Mouse (Mus musculus): ENCODE data around the gene Patz1. TPM values are rescaled to one million over a fixed set of nuclear protein-coding genes. Genes with fewer than 3 reads are reported as not detected.
A peak's percentile ranks its signal among the peaks of the same experiment; 100 is the strongest.

The Patz1 gene
- polyA plus RNA-seq, 2 experiments = 40.8 to 52.0 TPM

GRCm38 (mm10) chr11:3330991-3331750, 42.5 kb downstream of the Patz1 start:
- Histone ChIP-seq H3K36me3 (ENCODE audit: control insufficient read depth, insufficient read depth, low read length) (peaks cover 4% of the 10 kb centered on the region; the same call in 1 of the 2 replicates), H3K4me3 (replicated peaks; ENCODE audit: low read length) (peak overlapping the region; percentile 52), H3K4me1 (ENCODE audit: control insufficient read depth, insufficient read depth, low read length) (peaks cover 21% of the 10 kb centered on the region), H3K9ac (ENCODE audit: low read depth, low read length, severe bottlenecking) (peak overlapping the region; percentile 58), H3K27ac (replicated peaks; ENCODE audit: low read depth, low read length) (peak overlapping the region; percentile 69), H3K9me3 (ENCODE audit: control insufficient read depth, low read length) (no peaks in the 10 kb centered on the region), H3K4me2 (replicated peaks; ENCODE audit: low read depth, low read length, severe bottlenecking) (peak overlapping the region; percentile 100), H3K27me3 (ENCODE audit: control insufficient read depth, insufficient read depth, low read length) (no peaks in the 10 kb centered on the region)
- 2% methylated on average over 14 of the region's 14 CpGs for WGBS
- no peak for ATAC-seq (ENCODE audit: low FRiP score, low read depth)
- no peak for TF ChIP-seq POLR2A (IDR thresholded peaks at IDR 0.05; ENCODE audit: borderline replicate concordance, extremely low read depth, insufficient read depth, insufficient read length)
- peak; percentile 49 for DNase-seq (ENCODE audit: low spot score)

- peak overlapping the region; percentile 52 for H3K4me3 ChIP-seq (replicated peaks; ENCODE audit: low read length)
- DNase-seq (ENCODE audit: low spot score) (peak; percentile 90), ATAC-seq (ENCODE audit: low FRiP score, low read depth) (peak; percentile 95)
- H3K27ac ChIP-seq (replicated peaks; ENCODE audit: low read depth, low read length) = no peak overlapping the region; the same call in 1 of the 2 replicates
- peaks cover 4% of the 10 kb centered on the region; the same call in 1 of the 2 replicates for H3K36me3 ChIP-seq (ENCODE audit: control insufficient read depth, insufficient read depth, low read length)
- H3K9me3 ChIP-seq (ENCODE audit: control insufficient read depth, low read length) = no peaks in the 10 kb centered on the region
- peak overlapping the region; percentile 100 for H3K4me2 ChIP-seq (replicated peaks; ENCODE audit: low read depth, low read length, severe bottlenecking)
- no peak for TF ChIP-seq POLR2A (IDR thresholded peaks at IDR 0.05; ENCODE audit: borderline replicate concordance, extremely low read depth, insufficient read depth, insufficient read length)
- no peaks in the 10 kb centered on the region for H3K27me3 ChIP-seq (ENCODE audit: control insufficient read depth, insufficient read depth, low read length)
- H3K9ac ChIP-seq (ENCODE audit: low read depth, low read length, severe bottlenecking) = peak overlapping the region; percentile 58
- peaks cover 21% of the 10 kb centered on the region for H3K4me1 ChIP-seq (ENCODE audit: control insufficient read depth, insufficient read depth, low read length)
- under 1% methylated on average over 60 of the region's 75 CpGs for WGBS
Observed at GRCm38 (mm10) chr11:3331756-3332642, 43.3 kb downstream of the Patz1 start.

DNA sequence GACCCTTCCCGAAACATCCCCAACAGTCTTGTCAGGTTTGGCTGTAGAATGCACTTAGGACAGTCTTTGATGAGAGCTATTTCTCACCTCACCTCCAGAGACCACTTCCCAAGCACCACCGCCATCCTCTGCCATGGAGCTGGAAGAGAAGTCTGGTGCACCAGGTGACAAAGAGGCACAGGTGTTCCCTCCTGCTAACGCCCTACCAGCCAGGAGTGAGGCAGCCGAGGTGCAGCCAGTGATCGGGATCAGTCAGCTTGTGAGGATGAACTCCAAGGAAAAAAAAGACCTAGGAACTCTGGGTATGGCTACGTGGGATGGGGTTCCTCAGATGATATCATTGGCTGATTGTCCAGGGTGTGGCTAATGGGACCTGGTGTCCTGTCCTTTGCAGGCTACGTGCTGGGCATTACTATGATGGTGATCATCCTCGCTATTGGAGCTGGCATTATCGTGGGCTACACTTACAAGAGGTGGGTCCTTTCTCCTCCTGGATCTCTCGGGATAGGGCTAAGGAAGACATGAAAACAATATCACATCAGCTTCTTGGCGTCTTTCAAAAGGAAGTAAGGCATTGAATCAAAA, 44.5 kb downstream of the Patz1 start:
- DNase-seq (ENCODE audit: low spot score) (no peak), ATAC-seq (ENCODE audit: low FRiP score, low read depth) (no peak)
- Histone ChIP-seq H3K4me1 (ENCODE audit: control insufficient read depth, insufficient read depth, low read length) (peaks cover 26% of the 10 kb centered on the region), H3K9ac (ENCODE audit: low read depth, low read length, severe bottlenecking) (no peak overlapping the region), H3K27ac (replicated peaks; ENCODE audit: low read depth, low read length) (no peak overlapping the region), H3K4me2 (replicated peaks; ENCODE audit: low read depth, low read length, severe bottlenecking) (no peak overlapping the region), H3K4me3 (replicated peaks; ENCODE audit: low read length) (no peak overlapping the region), H3K36me3 (ENCODE audit: control insufficient read depth, insufficient read depth, low read length) (peaks cover 4% of the 10 kb centered on the region; the same call in 1 of the 2 replicates), H3K27me3 (ENCODE audit: control insufficient read depth, insufficient read depth, low read length) (no peaks in the 10 kb centered on the region), H3K9me3 (ENCODE audit: control insufficient read depth, low read length) (no peaks in the 10 kb centered on the region)
- 86% methylated on average over 11 of the region's 11 CpGs for WGBS
- no peak for TF ChIP-seq POLR2A (IDR thresholded peaks at IDR 0.05; ENCODE audit: borderline replicate concordance, extremely low read depth, insufficient read depth, insufficient read length)

DNA sequence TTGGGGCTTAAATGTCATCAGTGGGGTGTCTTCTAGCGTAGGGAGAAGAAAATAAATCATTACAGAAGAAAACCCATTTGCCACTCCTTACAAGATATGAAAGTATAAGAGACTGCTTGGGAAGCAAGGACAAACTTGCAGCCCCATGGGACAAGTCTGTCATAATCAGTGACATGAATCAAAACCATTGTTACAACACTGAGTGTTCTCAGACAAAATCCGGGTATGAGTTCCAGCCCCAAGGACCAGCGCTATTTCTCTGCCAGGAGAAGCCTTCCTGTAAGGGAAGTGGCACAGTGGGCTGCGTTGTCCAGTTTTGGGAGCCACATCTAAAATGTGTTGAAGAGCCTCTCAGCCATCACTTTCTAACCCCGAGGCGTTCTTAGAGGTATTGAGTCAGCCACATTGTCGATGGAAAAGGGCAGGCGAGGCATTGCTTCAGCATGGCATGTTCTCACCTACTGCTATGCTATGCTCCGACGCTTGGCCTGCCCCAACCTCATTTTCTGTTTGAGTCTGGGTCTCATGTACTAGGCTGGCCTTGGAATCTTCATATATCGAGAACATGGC, 45.6 kb downstream of the Patz1 start:
- H3K27ac ChIP-seq (replicated peaks; ENCODE audit: low read depth, low read length) = no peak overlapping the region
- ATAC-seq (ENCODE audit: low FRiP score, low read depth) = no peak
- TF ChIP-seq POLR2A (IDR thresholded peaks at IDR 0.05; ENCODE audit: borderline replicate concordance, extremely low read depth, insufficient read depth, insufficient read length) = no peak
- H3K27me3 ChIP-seq (ENCODE audit: control insufficient read depth, insufficient read depth, low read length) = no peaks in the 10 kb centered on the region
- H3K36me3 ChIP-seq (ENCODE audit: control insufficient read depth, insufficient read depth, low read length) = peaks cover 4% of the 10 kb centered on the region; the same call in 1 of the 2 replicates
- DNase-seq (ENCODE audit: low spot score) = no peak
- peaks cover 26% of the 10 kb centered on the region for H3K4me1 ChIP-seq (ENCODE audit: control insufficient read depth, insufficient read depth, low read length)
- H3K4me2 ChIP-seq (replicated peaks; ENCODE audit: low read depth, low read length, severe bottlenecking) = no peak overlapping the region
- no peak overlapping the region for H3K9ac ChIP-seq (ENCODE audit: low read depth, low read length, severe bottlenecking)
- WGBS = 88% methylated on average over 11 of the region's 11 CpGs
- no peak overlapping the region for H3K4me3 ChIP-seq (replicated peaks; ENCODE audit: low read length)
- no peaks in the 10 kb centered on the region for H3K9me3 ChIP-seq (ENCODE audit: control insufficient read depth, low read length)
